Mouse (Mus musculus): Measurements from ENCODE around the gene Tox4. TPM values are rescaled to one million over a fixed set of nuclear protein-coding genes. Genes with fewer than 3 reads are reported as not detected.
A peak's percentile ranks its signal among the peaks of the same experiment; 100 is the strongest.

Tox4 gene
- polyA plus RNA-seq, 1 experiment from 2014 or later = 36.8 TPM

DNA sequence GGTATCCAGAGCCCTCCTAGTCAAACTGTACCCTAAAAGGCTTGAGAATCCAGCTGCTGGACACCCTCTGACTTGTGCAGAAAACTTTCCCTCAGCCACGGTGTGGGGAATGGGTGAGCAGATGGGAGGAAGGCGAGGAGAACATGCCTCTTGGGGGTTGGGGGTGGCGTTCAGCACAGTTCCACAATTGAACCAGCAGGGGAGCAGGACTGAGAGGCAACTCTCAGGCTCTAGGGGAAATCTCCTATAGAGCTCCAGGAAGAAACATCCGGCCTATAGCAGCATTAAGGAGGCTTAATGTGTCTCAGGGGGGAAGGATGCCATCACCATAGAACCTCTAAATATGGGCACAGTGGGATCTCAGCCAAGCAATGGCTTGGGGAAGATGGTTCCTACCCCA lies 46.9 kb downstream of the Tox4 start:
- Histone ChIP-seq H3K9ac (ENCODE audit: low read depth, low read length) (no peak overlapping the region), H3K9me3 (ENCODE audit: control insufficient read depth, low read length) (no peaks in the 10 kb centered on the region), H3K27me3 (replicated peaks; ENCODE audit: control insufficient read depth, insufficient read depth, low read length) (peaks cover 16% of the 10 kb centered on the region), H3K4me2 (ENCODE audit: low read depth, low read length) (no peak overlapping the region), H3K36me3 (ENCODE audit: control insufficient read depth, insufficient read depth, low read length) (no peaks in the 10 kb centered on the region), H3K4me1 (ENCODE audit: control insufficient read depth, insufficient read depth, low read length) (no peaks in the 10 kb centered on the region), H3K27ac (ENCODE audit: low read length) (no peak overlapping the region), H3K4me3 (ENCODE audit: low read length) (no peak overlapping the region)
- 12% methylated on average over 4 of the region's 4 CpGs for WGBS
- ATAC-seq = no peak

DNA sequence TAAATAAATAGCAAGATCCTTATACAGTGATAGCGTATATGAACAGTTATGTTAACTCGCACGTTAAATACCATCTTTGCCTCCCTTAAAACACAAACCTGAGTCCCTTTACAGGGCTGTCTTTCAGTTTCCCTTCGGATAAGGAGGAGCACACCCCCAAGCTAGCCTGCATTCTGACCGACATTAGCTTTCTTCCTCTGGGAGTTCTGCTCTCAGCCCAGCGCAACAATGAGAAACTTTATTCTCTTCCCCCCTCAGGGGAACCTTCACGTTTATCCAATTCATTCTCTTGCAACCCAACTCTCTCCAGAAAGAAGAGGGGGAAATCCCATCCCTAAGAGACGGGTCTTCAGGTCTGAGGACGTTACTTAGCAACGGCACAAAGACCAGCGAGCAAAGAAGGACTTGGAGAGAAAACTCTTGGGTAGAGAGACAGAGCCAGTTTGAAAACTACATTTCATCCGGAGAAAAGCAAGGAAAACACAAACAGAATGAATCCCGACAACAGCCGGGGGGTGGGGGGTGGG lies 48.5 kb downstream of the Tox4 start:
- Histone ChIP-seq H3K27me3 (replicated peaks; ENCODE audit: control insufficient read depth, insufficient read depth, low read length) (peaks cover 17% of the 10 kb centered on the region), H3K4me2 (ENCODE audit: low read depth, low read length) (peak overlapping the region; percentile 60), H3K9ac (ENCODE audit: low read depth, low read length) (peak overlapping the region; percentile 44; the same call in 1 of the 2 replicates), H3K27ac (ENCODE audit: low read length) (no peak overlapping the region), H3K9me3 (ENCODE audit: control insufficient read depth, low read length) (no peaks in the 10 kb centered on the region), H3K36me3 (ENCODE audit: control insufficient read depth, insufficient read depth, low read length) (no peaks in the 10 kb centered on the region), H3K4me3 (ENCODE audit: low read length) (peak overlapping the region; percentile 41), H3K4me1 (ENCODE audit: control insufficient read depth, insufficient read depth, low read length) (no peaks in the 10 kb centered on the region)
- ATAC-seq = no peak
- 5% methylated on average over 14 of the region's 14 CpGs for WGBS

DNA sequence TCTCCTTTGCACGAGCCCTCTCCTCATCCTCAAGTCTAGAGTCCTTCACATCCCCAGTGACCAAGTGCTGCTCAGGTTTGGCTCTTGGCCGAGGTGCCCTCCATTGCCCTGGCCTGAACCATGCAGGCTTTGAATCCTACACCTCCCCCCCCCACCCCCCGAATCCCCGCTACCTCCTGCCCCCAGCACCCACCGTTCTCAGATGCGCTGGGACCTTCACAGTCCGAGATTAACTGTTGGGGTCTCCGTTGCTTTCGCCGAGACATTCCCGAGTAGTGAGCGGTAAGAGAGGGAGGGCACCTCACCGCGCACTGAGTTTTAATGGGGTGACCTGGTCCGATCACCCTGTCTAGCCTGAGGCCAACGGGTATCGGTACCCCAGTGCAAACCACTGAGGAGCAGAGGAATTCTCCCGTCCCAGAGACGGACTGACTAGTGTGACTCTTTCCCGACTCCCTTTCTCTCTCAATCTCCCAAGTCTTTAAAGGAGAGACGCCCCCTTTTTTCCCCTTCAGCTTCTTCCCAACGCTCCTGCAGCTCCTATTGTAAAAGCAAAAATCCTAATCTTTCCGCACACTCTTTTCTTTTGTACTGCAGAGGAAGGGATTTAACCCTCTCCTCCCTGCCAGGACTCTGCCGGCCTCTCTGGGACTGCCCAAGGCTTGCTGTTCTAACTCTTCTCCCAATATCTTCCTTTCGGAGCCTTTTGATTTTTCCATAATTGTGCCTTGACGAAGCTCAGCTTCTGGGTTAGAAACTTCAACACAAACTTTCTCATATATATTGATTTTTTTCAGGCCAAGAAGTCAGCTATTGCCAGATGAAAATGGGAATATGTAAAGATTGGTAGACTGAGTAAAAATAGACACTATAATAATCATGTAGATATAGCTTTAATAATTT lies 49.2 kb downstream of the Tox4 start, which contains the start of gene Sall2:
TSS of gene Sall2 (minus strand) at position 853 of the 903 bp plus-strand sequence.
- no peaks in the 10 kb centered on the region for H3K36me3 ChIP-seq (ENCODE audit: control insufficient read depth, insufficient read depth, low read length)
- peaks cover 17% of the 10 kb centered on the region for H3K27me3 ChIP-seq (replicated peaks; ENCODE audit: control insufficient read depth, insufficient read depth, low read length)
- H3K9ac ChIP-seq (ENCODE audit: low read depth, low read length) = peak within 1 kb of the TSS; percentile 44
- H3K27ac ChIP-seq (ENCODE audit: low read length) = no peak within 1 kb of the TSS
- no peaks in the 10 kb centered on the region for H3K9me3 ChIP-seq (ENCODE audit: control insufficient read depth, low read length)
- H3K4me2 ChIP-seq (ENCODE audit: low read depth, low read length) = peak within 1 kb of the TSS; percentile 60
- WGBS = 2% methylated on average over 26 of the region's 26 CpGs
- ATAC-seq = peak; percentile 44; the same call in 1 of the 2 replicates
- no peaks in the 10 kb centered on the region for H3K4me1 ChIP-seq (ENCODE audit: control insufficient read depth, insufficient read depth, low read length)
- H3K4me3 ChIP-seq (ENCODE audit: low read length) = peak within 1 kb of the TSS; percentile 41

- no peaks in the 10 kb centered on the region for H3K36me3 ChIP-seq (ENCODE audit: control insufficient read depth, insufficient read depth, low read length)
- H3K4me1 ChIP-seq (ENCODE audit: control insufficient read depth, insufficient read depth, low read length) = no peaks in the 10 kb centered on the region
- peaks cover 17% of the 10 kb centered on the region for H3K27me3 ChIP-seq (replicated peaks; ENCODE audit: control insufficient read depth, insufficient read depth, low read length)
- WGBS = 34% methylated on average over 4 of the region's 4 CpGs
- ATAC-seq = no peak
- H3K4me3 ChIP-seq (ENCODE audit: low read length) = no peak overlapping the region
- H3K9ac ChIP-seq (ENCODE audit: low read depth, low read length) = no peak overlapping the region
- H3K9me3 ChIP-seq (ENCODE audit: control insufficient read depth, low read length) = no peaks in the 10 kb centered on the region
- no peak overlapping the region for H3K27ac ChIP-seq (ENCODE audit: low read length)
- H3K4me2 ChIP-seq (ENCODE audit: low read depth, low read length) = no peak overlapping the region
These were observed 52.3 kb downstream of the Tox4 start for GRCm38 (mm10) chr14:52331069-52331750.

DNA sequence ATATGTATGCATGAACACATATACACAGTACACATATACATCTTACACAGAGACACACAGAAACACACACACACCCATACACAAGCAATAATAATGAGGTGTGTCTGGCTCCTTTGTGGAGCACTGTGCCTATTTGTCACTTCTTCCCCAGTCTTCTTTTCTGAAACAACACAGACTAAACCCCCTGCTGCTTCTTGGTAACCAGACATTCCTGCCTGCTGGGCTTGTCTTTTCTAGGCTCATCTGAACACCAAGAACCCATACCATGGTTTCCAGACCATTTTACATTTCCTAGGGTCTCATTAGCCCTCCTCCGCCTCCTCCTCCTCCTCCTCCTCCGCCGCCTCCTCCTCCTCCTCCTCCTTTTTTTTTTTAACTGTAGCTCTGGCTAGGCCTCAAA lies 53.2 kb downstream of the Tox4 start:
- Histone ChIP-seq H3K27ac (ENCODE audit: low read length) (no peak overlapping the region), H3K4me2 (ENCODE audit: low read depth, low read length) (no peak overlapping the region), H3K36me3 (ENCODE audit: control insufficient read depth, insufficient read depth, low read length) (no peaks in the 10 kb centered on the region), H3K9me3 (ENCODE audit: control insufficient read depth, low read length) (no peaks in the 10 kb centered on the region), H3K9ac (ENCODE audit: low read depth, low read length) (no peak overlapping the region), H3K4me3 (ENCODE audit: low read length) (no peak overlapping the region), H3K27me3 (replicated peaks; ENCODE audit: control insufficient read depth, insufficient read depth, low read length) (peaks cover 11% of the 10 kb centered on the region), H3K4me1 (ENCODE audit: control insufficient read depth, insufficient read depth, low read length) (no peaks in the 10 kb centered on the region)
- WGBS = 76% methylated on average over 2 of the region's 3 CpGs
- no peak for ATAC-seq

GRCm38 (mm10) chr14:52338751-52339511 lies 60.0 kb downstream of the Tox4 start:
- no peak overlapping the region for H3K9ac ChIP-seq (ENCODE audit: low read depth, low read length)

GRCm38 (mm10) chr14:52339512-52339852 lies 60.5 kb downstream of the Tox4 start:
- no peak overlapping the region for H3K27ac ChIP-seq (ENCODE audit: low read length)
- H3K27me3 ChIP-seq (replicated peaks; ENCODE audit: control insufficient read depth, insufficient read depth, low read length) = no peaks in the 10 kb centered on the region; the same call in 1 of the 2 replicates
- no peak overlapping the region for H3K4me2 ChIP-seq (ENCODE audit: low read depth, low read length)
- ATAC-seq = no peak
- no peaks in the 10 kb centered on the region for H3K4me1 ChIP-seq (ENCODE audit: control insufficient read depth, insufficient read depth, low read length)
- no peaks in the 10 kb centered on the region for H3K9me3 ChIP-seq (ENCODE audit: control insufficient read depth, low read length)
- WGBS = 65% methylated on average over 6 of the region's 6 CpGs
- no peaks in the 10 kb centered on the region for H3K36me3 ChIP-seq (ENCODE audit: control insufficient read depth, insufficient read depth, low read length)
- H3K9ac ChIP-seq (ENCODE audit: low read depth, low read length) = no peak overlapping the region
- no peak overlapping the region for H3K4me3 ChIP-seq (ENCODE audit: low read length)

More at GRCm38 (mm10) chr14:52338751-52339511, 60.0 kb downstream of the Tox4 start:
- H3K4me2 ChIP-seq (ENCODE audit: low read depth, low read length) = peak overlapping the region; percentile 38
- WGBS = 26% methylated on average over 21 of the region's 21 CpGs
- H3K9me3 ChIP-seq (ENCODE audit: control insufficient read depth, low read length) = no peaks in the 10 kb centered on the region
- peak; percentile 52; the same call in 1 of the 2 replicates for ATAC-seq
- no peaks in the 10 kb centered on the region; the same call in 1 of the 2 replicates for H3K27me3 ChIP-seq (replicated peaks; ENCODE audit: control insufficient read depth, insufficient read depth, low read length)
- no peak overlapping the region for H3K4me3 ChIP-seq (ENCODE audit: low read length)
- no peaks in the 10 kb centered on the region for H3K36me3 ChIP-seq (ENCODE audit: control insufficient read depth, insufficient read depth, low read length)
- H3K4me1 ChIP-seq (ENCODE audit: control insufficient read depth, insufficient read depth, low read length) = no peaks in the 10 kb centered on the region
- no peak overlapping the region for H3K27ac ChIP-seq (ENCODE audit: low read length)
